Mouse (Mus musculus) hindbrain, embryonic 14.5 days (tissue): Measurements from ENCODE around the gene Grasp. TPM values are rescaled to one million over a fixed set of nuclear protein-coding genes. Genes with fewer than 3 reads are reported as not detected.

Source experiments
- ATAC-seq: fragments of 200-750 bp; cut with Nextera tagmentation; 2 replicates; pipeline ENCODE4 v1.8.0; 2017; ENCODE audit warnings: moderate number of reproducible peaks, mild to moderate bottlenecking, moderate TSS enrichment, moderate library complexity; ENCODE audit not compliant: low FRiP score
- DNase-seq: peaks from one replicate; pipeline ENCODE4 v3.0.0-alpha.2; 2015; ENCODE audit warnings: low spot score
- H3K27ac ChIP-seq: fragments of 300-500 bp; sonication (generic); 2 replicates; pipeline ENCODE4 v1.5.1; 2014; ENCODE audit warnings: mild to moderate bottlenecking, moderate library complexity
- H3K27me3 ChIP-seq: fragments of 300-500 bp; sonication (generic); 2 replicates; pipeline ENCODE4 v1.6.1; 2014; ENCODE audit warnings: mild to moderate bottlenecking, low read length, mixed read lengths; ENCODE audit not compliant: control insufficient read depth, insufficient read depth
- H3K36me3 ChIP-seq: fragments of 300-500 bp; sonication (generic); replicated peaks from 2 replicates; pipeline ENCODE4 v1.6.1; 2014; ENCODE audit not compliant: control insufficient read depth, insufficient read depth
- H3K4me1 ChIP-seq: fragments of 300-500 bp; sonication (generic); replicated peaks from 2 replicates; pipeline ENCODE4 v1.6.1; 2014; ENCODE audit warnings: antibody characterized with exemption, low read length, mixed read lengths; ENCODE audit not compliant: control insufficient read depth, insufficient read depth
- H3K4me2 ChIP-seq: fragments of 300-500 bp; sonication (generic); replicated peaks from 2 replicates; pipeline ENCODE4 v1.6.1; 2014; ENCODE audit warnings: mild to moderate bottlenecking, moderate library complexity
- H3K4me3 ChIP-seq: fragments of 300-500 bp; sonication (generic); replicated peaks from 2 replicates; pipeline ENCODE4 v1.5.1; 2014; ENCODE audit warnings: mild to moderate bottlenecking, low read length
- H3K9ac ChIP-seq: fragments of 300-500 bp; sonication (generic); 2 replicates; pipeline ENCODE4 v1.6.1; 2014
- H3K9me3 ChIP-seq: fragments of 300-500 bp; sonication (generic); 2 replicates; pipeline ENCODE4 v1.6.1; 2016; ENCODE audit warnings: low read length; ENCODE audit not compliant: control insufficient read depth
- WGBS: fragments of 180-500 bp; shearing (Covaris S2); extraction: QIAGEN DNeasy Blood & Tissue Kit; methylation state at CpG from one replicate; pipeline ENCODE4 v1.1.7; 2014; 5-methylcytosine and 5-hydroxymethylcytosine counted together
- polyA plus RNA-seq: library from polyadenylated mRNA; unstranded; fragments of >200 nt; fragmentation: Nextera tagmentation; extraction: Ambion mirVana; gene quantifications from 2 replicates; pipeline ENCODE4 v1.2.1, GENCODE M21; 2014

Gene Grasp
- polyA plus RNA-seq, 1 experiment from 2014 or later = 1.6 TPM

DNA sequence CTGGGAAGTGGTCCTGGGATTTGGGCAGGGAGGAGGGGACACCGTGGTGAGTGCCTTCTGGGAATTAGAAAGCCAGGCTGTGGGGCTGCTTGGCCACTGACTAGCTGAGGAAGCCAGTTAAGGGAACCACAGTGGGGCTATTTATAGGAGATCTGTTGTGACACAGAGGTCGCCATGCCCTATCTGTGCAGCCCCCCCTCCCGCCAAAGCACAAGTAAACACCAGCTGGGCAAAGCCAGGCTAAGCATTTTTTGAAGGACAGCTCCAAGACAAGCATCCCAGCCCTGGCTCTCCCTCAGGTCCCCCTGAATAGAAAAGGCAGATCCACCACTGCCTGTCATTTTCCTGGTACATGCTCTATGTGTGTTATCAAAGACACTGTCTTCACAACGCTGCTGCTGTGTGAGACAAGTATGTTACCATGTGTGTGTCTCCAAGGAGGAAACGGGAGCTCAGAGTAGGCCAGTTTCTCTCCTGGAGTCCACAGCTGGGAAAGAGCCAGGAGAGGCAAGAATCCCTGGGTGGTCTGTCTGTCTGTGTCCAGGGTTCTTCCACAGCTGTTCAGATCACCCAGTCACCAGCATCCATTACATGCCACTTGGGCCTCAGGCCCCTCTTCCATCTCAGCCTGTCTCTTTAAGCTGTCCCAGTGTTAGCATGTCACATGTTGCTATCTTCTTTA, 24.2 kb downstream of the Grasp start:
- ATAC-seq = no peak
- WGBS = 65% methylated on average over 5 of the region's 5 CpGs
- Histone ChIP-seq H3K4me2 (no peak overlapping the region), H3K4me3 (no peak overlapping the region), H3K36me3 (no peaks in the 10 kb centered on the region), H3K27ac (no peak overlapping the region), H3K9ac (no peak overlapping the region), H3K9me3 (no peaks in the 10 kb centered on the region), H3K27me3 (no peaks in the 10 kb centered on the region), H3K4me1 (peaks cover 7% of the 10 kb centered on the region)
- no peak for DNase-seq

GRCm38 (mm10) chr15:101250220-101250800, 26.3 kb downstream of the Grasp start:
- peak; percentile 19 for DNase-seq
- Histone ChIP-seq H3K27me3 (no peaks in the 10 kb centered on the region), H3K9me3 (no peaks in the 10 kb centered on the region), H3K4me3 (no peak overlapping the region), H3K36me3 (no peaks in the 10 kb centered on the region), H3K27ac (no peak overlapping the region), H3K4me2 (no peak overlapping the region), H3K9ac (no peak overlapping the region), H3K4me1 (peaks cover 15% of the 10 kb centered on the region)
- ATAC-seq = no peak
- 81% methylated on average over 9 of the region's 9 CpGs for WGBS

GRCm38 (mm10) chr15:101251930-101252329, 27.9 kb downstream of the Grasp start:
- Histone ChIP-seq H3K4me3 (no peak overlapping the region), H3K4me1 (peaks cover 11% of the 10 kb centered on the region), H3K4me2 (no peak overlapping the region), H3K27ac (no peak overlapping the region), H3K36me3 (no peaks in the 10 kb centered on the region), H3K9ac (no peak overlapping the region), H3K27me3 (no peaks in the 10 kb centered on the region), H3K9me3 (no peaks in the 10 kb centered on the region)
- 85% methylated on average over 5 of the region's 5 CpGs for WGBS
- no peak for DNase-seq
- no peak for ATAC-seq

DNA sequence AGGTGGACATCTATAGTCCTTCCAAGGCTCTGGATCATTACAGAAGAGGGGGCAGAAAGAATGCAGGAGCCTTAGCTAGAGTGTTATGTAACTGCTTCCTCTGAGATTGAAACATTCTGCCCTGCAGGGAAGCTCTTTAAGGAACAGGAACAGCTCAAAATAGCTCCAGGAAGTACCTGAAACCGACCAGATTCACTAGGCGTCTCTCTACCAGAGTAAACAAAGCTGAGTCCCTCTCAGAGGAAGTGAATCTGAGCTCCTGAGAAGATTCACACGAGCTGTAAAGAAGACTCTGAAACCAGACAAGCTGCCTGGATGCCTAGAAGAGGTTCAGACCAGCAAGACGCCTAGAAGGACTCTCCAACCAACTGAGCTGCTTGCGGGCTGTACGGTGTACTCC, 28.6 kb downstream of the Grasp start:
- H3K27ac ChIP-seq = no peak overlapping the region
- no peaks in the 10 kb centered on the region for H3K9me3 ChIP-seq
- H3K4me3 ChIP-seq = no peak overlapping the region
- no peaks in the 10 kb centered on the region for H3K27me3 ChIP-seq
- peaks cover 7% of the 10 kb centered on the region for H3K4me1 ChIP-seq
- no peaks in the 10 kb centered on the region for H3K36me3 ChIP-seq
- WGBS = 81% methylated on average over 6 of the region's 6 CpGs
- DNase-seq (no peak), ATAC-seq (no peak)
- no peak overlapping the region for H3K4me2 ChIP-seq
- no peak overlapping the region for H3K9ac ChIP-seq

DNA sequence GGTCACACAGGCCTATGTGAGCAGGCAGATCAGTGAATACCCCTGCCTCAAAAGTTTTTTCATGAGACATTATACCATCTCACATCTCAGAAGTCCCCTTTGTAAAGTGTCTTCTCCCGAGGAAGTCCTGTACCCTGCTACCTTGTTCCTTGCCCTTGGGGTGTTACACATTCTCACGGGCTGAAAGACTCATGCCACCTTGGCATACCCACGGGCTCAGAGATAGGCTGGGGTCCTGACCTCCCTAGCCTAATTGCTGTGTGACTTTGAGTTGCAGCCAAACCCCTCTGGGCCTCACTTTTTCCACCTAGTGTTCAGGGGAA, 29.5 kb downstream of the Grasp start:
- WGBS = 36% methylated on average over 3 of the region's 3 CpGs
- no peak for ATAC-seq
- peak overlapping the region; percentile 62; the same call in 1 of the 2 replicates for H3K27ac ChIP-seq
- peak overlapping the region; percentile 89 for H3K9ac ChIP-seq
- H3K4me3 ChIP-seq = peak overlapping the region; percentile 67
- H3K36me3 ChIP-seq = no peaks in the 10 kb centered on the region
- H3K27me3 ChIP-seq = no peaks in the 10 kb centered on the region
- H3K4me1 ChIP-seq = peaks cover 7% of the 10 kb centered on the region
- H3K9me3 ChIP-seq = no peaks in the 10 kb centered on the region
- no peak for DNase-seq
- H3K4me2 ChIP-seq = peak overlapping the region; percentile 85

GRCm38 (mm10) chr15:101253886-101254795, 30.2 kb downstream of the Grasp start, which contains the start of gene Nr4a1:
Gene Nr4a1, plus strand, starts transcription at chr15:101254269.
- Histone ChIP-seq H3K4me1 (peaks cover 7% of the 10 kb centered on the region), H3K4me3 (peak within 1 kb of the TSS; percentile 67), H3K9me3 (no peaks in the 10 kb centered on the region), H3K27me3 (no peaks in the 10 kb centered on the region), H3K4me2 (peak within 1 kb of the TSS; percentile 85), H3K27ac (peak within 1 kb of the TSS; percentile 62), H3K36me3 (no peaks in the 10 kb centered on the region), H3K9ac (peak within 1 kb of the TSS; percentile 89)
- ATAC-seq (peak; percentile 49), DNase-seq (peak; percentile 63)
- WGBS = under 1% methylated on average over 73 of the region's 82 CpGs

GRCm38 (mm10) chr15:101255842-101256462, 32.0 kb downstream of the Grasp start:
- Histone ChIP-seq H3K9me3 (no peaks in the 10 kb centered on the region), H3K27me3 (no peaks in the 10 kb centered on the region), H3K9ac (no peak overlapping the region), H3K4me3 (no peak overlapping the region), H3K4me1 (peaks cover 7% of the 10 kb centered on the region), H3K4me2 (no peak overlapping the region), H3K27ac (no peak overlapping the region), H3K36me3 (no peaks in the 10 kb centered on the region)
- ATAC-seq (no peak), DNase-seq (no peak)
- 94% methylated on average over 7 of the region's 7 CpGs for WGBS

DNA sequence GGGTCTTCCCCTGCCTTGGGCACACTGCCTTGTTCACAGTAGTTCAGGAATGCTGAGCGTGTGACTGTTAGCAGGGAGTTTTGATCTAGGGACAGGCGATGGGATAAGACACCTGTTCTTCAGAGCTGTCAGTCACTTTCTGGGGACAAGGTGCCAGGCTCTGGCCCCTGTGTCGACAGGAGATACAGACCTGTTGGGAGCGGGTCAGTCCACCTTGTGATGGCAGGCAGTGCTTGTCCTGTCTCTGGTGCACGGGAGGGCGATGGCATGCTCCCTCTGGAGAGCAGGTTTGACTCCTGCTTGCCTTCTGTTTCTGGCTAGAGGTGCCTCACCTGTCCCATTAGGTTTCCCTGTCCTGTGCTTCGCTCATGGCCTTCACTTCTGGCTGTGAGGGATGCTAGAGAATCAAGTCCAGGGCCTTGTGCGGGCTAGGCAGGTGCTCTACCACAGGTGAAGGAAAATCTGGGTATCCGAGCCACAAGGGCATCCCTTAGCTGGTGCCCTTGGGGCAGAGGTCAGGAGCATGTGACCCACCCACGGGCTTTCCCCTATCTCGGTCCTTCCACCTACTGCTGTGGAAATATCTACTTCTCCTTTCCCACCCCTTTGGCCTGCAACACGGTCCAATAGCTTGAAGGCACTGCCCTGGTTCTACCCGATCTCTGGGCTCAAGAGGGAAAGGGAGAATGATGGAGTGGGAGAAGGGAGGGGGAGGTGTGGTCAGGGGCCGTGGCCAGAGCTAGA, 32.6 kb downstream of the Grasp start:
- Histone ChIP-seq H3K4me2 (no peak overlapping the region), H3K4me1 (peaks cover 7% of the 10 kb centered on the region), H3K27ac (no peak overlapping the region), H3K9me3 (no peaks in the 10 kb centered on the region), H3K9ac (no peak overlapping the region), H3K27me3 (no peaks in the 10 kb centered on the region), H3K36me3 (no peaks in the 10 kb centered on the region), H3K4me3 (no peak overlapping the region)
- DNase-seq (no peak), ATAC-seq (no peak)
- 78% methylated on average over 14 of the region's 14 CpGs for WGBS
